Mouse (Mus musculus) heart, adult 2 months (tissue): Measurements from ENCODE around the gene Serp1.

Experiments
- CTCF ChIP-seq: fragments of 200-600 bp; IDR thresholded peaks from 2 replicates; pipeline ENCODE4 v1.8.1; 2022; ENCODE audit warnings: antibody characterized with exemption, mild to moderate bottlenecking, moderate library complexity
- POLR2A ChIP-seq: fragments of 200-500 bp; IDR thresholded peaks from 2 replicates; pipeline ENCODE4 v1.6.1; 2011; ENCODE audit warnings: mild to moderate bottlenecking, low read depth, low read length, control low read depth; ENCODE audit not compliant: insufficient read depth

DNA sequence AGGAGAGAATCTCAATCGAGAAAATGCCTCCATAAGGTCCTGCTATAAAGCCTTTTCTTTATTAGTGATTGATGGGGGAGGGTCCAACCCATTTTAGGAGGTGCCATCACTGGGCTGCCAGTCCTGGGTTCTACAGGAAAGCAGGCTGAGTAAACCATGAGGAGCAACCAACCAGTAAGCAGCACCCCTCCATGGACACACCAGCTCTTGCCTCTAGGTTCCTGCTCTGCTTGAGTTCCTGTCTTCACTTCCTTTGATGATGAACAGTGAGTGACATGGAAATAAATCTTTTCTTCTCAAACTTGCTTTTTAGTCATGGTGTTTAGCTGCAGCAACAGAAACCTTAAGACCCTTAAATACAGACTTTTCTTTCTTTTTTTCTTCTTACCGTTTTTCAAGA is 4.3 kb downstream of the Serp1 start:
- TF ChIP-seq POLR2A (no peak), CTCF (no peak)
